Mouse (Mus musculus): ENCODE results near the gene Flnb.

Flnb gene

DNA sequence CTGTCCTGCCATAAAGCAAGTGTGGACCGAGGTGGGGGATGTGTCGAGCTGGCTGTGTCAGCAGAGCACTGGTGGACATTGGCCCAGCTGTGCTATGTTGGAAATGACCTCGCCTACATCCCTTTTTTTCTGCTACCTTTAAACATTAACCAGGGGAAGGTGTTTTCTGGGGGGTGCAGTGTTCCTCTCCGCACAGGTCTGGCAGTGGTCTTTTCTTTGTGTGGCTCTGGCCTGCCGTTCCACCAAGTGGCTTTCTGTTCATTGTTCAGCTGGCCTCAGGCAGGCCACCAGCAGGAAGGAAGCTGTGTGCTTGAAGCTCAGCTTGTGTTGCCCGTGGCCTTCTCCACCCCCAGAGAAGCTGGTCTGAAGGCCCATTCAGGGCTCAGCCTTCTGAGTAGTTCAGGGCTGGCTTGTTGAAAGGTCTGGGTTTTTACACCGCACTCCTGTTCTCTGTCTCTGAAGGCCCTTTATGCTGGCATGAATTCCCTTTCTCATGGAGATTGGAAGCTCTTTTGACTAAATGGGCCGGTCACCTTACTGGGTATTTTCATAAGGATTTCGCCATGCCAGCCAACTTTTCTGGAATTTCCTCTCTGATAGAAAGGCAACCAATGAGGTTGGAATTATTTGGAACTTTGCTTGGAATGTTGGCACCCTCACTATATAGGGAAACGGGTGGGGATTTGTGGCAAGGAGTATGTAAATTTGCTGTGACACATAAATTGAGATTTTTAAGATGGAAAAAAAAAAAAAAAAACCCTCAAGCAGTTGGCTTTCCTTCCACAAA, 8.6 kb downstream of the Flnb start:
- no peak for DNase-seq (ENCODE audit: low spot score)

DNA sequence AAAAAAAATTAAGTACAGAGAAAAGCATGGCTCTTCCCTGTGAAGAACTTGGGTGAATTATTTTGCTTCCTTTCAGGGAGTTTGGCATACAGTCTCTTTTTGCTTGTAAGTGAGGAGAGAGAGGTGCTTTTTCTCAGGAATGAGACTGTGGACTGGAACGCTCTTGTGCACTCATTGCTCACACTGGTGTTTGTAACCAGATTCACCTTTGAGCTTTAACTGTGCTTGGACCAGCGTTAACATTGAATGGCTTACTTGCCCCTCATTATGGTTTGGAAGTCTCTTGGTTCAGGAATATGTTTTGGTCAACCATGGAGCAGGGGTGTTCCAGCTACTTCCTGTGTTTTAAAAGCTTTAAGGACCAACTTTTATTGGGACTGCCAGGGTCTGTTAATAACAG, 11.4 kb downstream of the Flnb start:
- no peak for DNase-seq (ENCODE audit: low spot score)

DNA sequence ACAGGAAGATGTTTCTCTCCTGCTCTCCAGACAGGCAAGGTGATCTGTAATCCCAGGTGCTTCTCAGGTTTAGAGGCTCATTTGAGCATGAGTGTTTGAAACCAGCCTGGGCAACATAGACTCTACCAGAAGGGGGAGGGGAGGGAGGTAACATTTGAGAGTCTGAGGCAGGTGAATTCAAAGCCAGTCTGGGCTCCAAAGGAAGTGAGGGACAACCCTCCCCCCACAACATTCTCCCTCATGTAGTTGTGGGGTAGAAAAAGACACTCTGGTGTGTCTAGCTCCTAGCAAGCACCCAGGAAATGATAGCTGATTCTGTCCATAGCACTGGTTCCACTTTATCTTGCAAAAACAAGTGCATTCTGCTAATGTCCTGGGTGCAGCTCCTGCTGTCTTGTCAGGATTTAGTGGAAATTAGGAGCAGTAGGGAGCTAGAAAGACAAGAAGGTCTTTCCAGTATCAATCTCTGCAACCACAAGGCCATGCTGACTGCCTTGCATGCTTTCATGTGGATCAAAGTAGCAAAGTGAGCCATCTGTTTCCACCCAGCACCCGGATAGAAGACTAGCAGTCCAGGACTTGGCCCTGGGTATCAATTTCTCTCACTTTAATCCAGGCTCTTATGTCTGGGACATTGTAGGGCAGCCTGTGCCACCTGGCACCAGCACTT, 14.1 kb downstream of the Flnb start:
- DNase-seq (ENCODE audit: low spot score) = no peak

DNA sequence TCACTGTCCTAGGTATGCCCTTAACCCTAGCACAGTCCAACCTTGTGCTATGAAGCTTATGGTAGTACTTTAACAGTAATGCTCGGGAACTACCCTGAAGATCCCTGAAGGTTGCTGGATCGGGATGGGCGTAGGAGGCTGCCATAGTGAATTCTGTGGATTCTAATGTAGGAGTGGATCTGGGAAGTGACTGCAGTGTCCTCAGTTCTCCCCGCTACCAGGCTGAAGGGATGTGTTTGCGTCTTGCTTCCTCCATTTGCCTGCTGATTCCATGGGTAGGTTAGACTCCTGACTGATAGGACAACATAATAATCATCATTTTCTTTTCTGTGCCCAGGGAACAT, 14.7 kb downstream of the Flnb start:
- DNase-seq (ENCODE audit: low spot score) = no peak

DNA sequence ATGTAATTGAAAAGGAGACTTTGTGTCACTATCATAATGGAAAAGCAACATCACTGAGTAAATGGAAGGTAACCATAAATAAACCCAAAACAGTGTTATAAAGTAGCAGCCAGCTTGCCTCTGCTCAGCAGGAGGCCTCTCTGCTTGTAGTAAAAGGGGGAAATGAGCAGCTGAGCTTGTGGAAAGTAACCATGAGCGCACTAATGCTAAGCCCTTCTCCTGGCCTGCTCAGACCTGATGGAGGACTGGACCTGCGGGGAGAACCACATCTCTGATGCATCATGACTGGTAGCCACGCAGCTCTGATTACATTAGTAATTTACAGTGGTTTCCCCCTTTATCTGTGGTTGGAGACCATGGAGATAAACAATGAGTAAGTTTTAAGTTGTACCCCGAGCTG, 15.7 kb downstream of the Flnb start:
- no peak for DNase-seq (ENCODE audit: low spot score)

DNA sequence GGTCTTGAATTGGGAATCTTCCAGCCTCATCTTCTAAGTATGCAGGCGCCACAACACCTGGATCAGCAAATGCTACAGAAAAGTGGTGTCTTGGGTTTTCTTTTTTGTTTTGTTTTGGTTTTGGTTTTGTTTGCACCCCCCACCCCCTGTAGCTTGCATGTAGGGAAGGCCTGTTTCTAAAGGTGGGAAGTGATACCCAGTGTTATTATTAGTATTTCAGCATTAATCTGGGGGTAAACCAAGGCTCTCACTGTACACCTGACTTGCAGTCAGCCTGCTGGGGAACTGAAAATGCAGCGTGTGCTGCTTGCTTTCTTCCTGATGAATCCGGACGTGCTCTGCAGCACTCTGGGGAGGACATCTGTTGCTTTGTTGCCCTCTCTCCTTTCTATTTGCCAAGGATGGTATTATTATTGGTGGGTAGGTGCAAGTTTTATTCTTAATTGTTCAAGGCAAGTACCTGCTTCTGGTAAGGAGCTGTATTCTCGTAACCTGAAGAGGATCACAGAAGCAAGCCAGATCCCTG, 20.9 kb downstream of the Flnb start:
- no peak for DNase-seq (ENCODE audit: low spot score)

DNA sequence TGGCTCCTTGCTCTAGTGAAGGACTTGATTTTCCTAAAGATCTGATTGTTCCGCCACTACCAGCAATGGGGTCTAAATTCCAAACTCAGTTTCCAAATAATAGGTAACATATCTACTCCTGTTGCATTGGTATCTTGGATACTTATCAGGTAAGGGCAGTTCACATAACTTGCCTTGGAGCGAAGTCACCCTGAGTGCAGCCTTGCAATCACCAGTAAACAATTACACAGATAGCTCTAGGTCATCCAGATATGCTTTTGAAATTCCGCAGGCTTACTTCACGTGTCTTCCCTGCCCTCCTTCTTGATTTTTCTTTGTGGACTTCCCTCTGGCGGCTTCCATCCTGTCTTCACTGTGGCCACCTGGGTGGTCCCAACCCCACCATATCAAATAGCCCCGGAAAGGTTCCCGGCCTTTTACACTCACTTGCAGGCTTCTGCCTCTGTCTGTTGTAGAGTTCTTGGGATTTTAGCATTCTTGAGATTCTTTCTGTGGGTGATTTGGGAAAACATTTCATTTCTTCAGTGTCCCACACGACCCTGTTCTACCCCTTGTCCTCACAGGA, 22.3 kb downstream of the Flnb start:
- DNase-seq (ENCODE audit: low spot score) = no peak

DNA sequence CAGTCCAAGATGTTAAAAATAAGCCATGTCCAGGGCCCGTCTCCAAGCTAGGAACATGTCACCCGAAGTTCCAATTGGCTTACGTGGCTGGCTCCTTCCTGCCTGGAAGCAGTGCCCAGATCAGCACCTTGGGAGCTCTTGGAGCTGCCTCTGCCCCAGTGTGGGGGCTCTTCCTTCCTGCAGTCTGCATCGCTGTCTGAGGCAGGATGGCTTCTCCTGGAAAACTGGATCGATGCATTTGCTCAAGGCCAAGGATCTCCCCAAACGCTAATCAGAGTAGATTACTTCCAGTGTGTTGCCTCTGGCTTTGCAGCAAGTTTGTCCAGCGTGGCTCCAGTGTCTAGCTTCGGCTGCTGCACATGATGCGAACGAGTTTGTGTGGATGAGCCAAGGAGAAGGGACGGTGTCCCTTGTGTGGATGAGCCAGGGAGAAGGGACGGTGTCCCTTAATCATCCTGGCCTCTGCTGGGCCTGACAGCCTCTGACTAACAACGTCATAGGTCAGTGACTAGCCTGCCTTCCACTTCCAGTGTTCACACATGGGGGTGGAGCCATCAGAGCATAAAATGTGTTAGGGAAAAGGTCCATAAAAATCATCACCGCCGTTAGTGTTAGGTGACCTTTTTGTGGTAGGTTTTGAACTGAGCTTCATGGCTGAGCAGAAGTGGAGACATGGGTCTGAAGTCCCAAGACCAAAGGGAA, 25.0 kb downstream of the Flnb start:
- DNase-seq (ENCODE audit: low spot score) = no peak

DNA sequence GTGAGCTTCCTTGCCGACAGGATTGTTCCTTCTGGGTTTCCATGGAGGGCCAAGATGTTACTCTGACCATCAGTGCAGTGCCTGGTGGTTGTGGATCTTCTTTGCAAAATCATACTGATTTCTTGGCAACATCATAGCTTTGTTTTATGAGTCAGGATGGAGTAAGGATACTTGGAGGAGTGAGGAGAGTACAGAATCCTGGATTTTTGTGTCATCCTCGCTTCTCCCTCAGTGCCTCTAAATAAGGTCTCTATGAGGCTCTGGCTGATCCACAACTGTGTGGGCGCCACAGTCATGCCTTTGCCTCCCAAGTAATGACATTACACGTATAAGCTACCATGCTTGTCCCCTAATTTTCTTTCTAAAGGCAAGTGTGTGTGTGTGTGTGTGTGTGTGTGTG, 28.9 kb downstream of the Flnb start:
- DNase-seq (ENCODE audit: low spot score) = no peak

DNA sequence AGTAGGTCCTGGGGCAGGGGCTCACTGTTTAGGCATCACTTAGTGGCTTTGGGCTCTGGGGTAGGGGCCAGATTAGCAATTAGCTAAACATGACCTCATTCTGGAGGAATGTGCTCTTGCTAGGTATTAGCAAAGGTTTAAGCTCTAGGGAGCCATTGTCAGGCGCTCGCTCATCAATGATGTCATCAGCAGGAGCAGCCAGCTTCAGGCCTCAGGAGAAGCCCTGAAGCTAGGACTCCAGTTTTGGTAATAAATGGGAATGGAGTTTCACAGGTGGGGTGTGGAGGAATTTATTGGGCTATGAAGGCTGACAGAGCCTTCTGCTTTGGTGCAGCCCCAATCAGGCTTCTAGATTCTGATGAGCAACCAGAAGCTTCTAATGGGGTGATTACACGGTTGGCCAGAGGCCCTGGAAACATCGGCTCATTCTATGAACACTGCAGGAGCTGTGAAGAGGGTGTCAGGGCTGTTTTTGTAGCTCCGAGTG, 30.0 kb downstream of the Flnb start:
- no peak for DNase-seq (ENCODE audit: low spot score)

DNA sequence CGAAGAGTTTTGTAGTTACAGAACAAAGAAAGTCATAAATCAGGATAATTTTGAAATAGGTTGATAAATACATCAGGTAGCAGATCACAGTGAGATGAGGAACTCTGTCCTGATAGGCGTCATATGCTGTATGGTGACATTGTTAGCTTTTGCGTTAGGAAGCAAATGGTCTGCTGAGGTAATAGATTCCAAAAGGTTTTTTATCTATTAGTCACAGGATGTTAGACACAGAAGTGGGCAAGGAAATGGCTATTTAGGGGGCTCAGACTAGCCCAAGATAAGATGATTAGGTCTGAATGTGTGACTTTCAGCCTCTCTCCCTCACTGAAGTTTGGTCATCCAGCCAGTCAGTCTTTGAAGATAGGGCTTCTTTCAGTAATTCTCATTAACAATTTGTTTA, 33.2 kb downstream of the Flnb start:
- no peak for DNase-seq (ENCODE audit: low spot score)

DNA sequence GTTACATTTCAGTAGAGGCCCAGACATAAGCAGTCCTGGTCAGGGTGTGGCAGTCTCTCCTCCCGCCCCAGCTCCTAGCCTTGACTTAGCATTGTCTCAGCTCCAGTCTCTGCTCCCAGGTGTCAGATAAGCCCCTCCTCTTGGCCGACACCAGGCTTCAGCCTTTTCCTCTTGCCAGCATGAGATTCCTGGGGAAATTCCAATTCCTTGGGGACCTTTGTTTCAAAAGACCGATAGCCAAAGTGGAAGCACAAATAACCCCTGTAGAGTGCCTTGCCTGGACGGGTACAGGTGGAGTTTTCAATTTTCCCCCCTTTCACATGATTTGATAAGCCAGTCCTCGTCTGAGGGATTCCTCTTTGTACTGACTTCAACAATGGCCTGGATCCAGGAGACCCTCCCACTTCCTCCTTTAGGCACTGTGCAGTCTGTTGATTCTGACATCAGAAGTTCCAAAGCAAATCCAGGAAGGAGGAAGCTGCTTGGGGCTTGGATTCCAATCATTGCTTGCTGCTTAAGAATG, 33.8 kb downstream of the Flnb start:
- peak; percentile 43 for DNase-seq (ENCODE audit: low spot score)

DNA sequence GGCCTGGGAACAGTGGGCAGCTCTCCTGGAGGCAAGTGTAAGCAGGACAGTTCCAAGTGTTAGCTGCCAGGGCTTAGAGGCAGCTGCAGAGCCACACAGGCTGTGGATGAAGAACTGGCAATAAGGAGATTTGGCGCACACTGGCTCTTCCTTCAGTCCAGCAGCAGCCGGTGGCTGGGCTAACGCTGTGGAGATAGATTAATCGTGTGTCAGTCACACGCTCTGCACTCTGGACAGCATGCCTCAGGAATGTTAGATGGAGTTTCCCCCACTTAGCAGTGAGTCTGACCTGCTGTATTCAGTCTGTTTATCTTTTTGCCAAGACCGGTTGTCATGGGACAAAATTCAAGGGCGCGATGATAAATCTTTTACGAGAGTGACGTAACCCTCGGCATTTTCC, 35.9 kb downstream of the Flnb start:
- no peak for DNase-seq (ENCODE audit: low spot score)

DNA sequence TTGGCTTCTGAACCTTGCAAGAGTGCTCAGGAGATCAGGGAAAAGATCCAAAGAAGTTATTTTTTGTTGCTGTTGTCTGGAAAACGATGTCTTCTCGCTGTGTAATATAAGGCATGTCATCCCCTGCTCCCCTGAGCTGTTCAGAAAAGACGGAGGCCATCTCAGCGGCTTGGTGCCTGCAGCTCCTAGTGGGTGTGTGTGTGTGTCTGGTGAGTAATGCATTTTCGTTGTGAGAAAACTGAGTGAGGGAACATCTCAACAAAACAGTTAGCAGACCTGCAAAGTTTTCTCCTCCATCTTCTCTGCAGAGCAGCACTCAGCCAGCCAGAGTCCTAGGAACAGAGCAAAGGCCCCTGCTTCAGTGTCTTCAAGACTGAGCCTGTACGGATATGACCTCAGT, 36.6 kb downstream of the Flnb start:
- no peak for DNase-seq (ENCODE audit: low spot score)

DNA sequence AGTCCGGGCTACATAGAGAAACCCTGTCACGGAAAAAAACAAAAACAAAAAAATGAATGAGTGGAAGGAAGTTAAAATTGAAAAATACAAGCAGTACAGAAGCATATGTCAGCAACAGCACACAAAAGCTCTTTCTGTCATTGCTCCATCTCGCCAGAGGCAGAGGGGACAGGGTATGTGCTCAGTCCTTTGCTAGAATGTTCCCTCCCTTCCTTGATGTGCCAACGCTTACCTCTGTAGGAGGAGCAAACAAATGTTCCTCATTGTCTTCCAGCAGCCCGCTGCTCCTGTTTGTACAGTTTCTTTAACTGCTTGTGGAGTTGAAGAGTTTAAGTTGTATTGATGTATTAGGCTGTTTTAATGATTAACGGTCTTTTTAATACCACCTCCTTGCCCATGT, 37.3 kb downstream of the Flnb start:
- DNase-seq (ENCODE audit: low spot score) = no peak

DNA sequence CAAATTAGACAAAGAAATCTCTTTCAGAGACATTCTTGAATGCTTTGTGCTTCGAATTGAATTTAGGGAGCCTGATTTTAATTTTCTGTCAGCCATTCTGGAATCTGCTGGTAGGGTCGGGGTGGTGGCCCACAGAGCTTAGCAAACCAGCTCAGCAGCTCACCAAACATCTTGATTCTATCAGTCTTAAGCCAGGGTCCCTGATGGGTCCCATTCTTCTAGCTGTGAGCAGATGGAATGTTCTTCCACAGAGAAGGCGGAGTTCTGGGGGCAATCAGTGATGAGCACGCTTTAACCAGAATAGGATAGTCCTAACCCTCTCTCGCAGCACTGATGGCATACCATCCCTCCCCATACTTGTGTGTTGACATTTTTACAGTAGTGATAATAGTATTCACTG, 37.7 kb downstream of the Flnb start:
- no peak for DNase-seq (ENCODE audit: low spot score)

DNA sequence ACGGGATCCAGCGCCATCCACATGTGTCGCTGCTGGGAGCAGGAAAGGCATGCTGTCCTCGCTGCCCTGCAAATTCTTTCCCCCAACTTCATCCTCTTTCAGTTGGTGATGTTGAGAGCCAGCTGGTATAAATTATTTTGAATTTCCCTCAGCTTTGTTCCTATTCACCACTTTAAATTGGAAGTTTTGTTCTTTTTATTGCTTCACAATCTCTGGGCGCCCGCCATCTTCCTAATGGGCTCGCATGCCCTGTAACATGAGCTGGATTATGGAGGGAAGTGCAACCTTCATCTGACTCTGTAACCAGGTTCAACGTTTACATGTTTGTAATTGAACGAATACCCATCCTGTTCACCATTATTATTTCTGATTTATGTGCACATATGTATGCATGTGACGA, 38.6 kb downstream of the Flnb start:
- no peak for DNase-seq (ENCODE audit: low spot score)

DNA sequence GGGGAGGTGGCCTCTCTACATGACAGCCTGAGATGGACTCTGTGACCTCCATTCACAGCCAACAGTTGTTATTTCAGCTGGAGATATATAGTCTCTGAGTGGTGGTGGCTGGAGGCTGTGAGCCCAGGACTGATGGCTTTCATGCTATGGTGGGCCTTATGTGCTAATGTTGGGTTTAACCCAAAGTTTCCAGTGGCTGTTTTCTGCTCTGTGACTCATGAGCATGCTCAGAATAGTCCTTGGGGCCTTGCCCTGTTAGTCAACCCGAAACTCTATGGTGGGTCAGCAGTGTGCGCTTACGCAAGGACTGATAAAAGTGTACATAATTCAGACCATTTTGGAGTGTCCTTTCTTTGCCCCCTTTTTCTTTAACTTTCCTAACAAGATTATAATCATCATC, 40.1 kb downstream of the Flnb start:
- DNase-seq (ENCODE audit: low spot score) = no peak

DNA sequence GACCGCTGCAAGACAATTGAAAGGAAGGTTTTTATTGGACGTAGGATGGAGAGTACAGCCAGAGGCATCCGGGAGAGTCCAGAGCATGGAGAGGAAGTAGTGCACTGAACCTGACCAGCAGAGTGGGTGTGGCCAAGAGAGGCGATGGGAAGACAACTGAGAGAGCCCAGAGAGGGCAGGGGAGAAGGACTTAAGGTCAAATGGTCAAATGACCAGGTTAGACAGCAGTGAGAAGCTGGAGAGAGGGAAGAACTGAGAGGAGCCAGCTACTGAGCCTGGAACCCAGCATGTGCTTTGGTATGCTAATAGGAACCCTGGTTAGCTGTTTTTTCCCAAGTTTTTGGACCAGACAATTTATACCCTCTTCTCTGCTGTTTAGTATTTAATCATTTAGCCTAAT, 40.7 kb downstream of the Flnb start:
- no peak for DNase-seq (ENCODE audit: low spot score)

DNA sequence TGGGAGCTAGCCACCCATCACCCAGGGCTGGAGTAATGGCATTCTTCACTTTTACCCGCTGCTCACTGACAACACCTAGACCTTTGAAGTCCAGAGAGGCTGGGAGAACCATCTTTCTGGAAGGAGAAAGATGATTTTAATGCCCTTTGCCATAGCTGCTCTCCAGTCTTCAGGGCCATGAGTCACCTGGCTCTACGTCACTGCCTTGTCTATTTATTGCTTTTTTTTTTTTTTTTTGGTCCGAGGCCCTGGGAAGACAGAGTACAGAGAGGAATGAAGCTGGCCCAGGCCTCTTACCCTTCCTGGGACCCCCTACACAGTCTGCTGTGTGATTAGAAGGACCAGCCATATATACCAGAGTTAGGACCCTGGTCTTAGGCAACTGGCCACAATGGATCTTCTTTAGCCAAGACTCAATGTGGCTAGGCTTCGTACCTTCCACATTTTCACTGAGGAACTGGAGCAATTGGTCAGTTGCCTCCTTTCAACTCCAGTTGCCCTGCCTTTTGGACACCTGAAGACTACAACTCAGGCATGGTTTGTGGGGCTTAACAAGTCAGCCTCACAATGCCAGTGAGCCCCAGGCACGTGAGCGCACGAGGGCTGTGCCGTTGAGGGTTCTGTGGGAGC, 42.9 kb downstream of the Flnb start:
- no peak for DNase-seq (ENCODE audit: low spot score)

DNA sequence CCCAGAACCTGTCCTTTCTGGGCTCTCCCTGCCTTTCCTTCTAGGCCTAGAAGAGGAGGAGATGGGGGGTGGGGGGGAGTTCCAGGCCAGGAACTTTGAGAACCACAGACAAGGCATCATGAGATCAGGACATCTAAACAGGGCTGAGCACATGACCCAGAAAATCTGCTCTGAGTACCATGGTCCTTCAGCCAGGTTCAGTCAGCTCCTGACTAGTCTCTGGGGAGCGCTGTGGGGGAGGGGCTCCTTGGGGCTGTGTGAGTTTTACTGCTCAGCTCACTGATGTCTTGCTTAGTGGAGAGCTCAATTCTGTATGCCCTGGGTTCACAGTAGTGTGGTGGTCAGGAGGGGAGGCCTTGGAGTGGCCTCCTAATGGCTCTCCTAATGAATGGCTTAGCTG, 43.5 kb downstream of the Flnb start:
- no peak for DNase-seq (ENCODE audit: low spot score)

DNA sequence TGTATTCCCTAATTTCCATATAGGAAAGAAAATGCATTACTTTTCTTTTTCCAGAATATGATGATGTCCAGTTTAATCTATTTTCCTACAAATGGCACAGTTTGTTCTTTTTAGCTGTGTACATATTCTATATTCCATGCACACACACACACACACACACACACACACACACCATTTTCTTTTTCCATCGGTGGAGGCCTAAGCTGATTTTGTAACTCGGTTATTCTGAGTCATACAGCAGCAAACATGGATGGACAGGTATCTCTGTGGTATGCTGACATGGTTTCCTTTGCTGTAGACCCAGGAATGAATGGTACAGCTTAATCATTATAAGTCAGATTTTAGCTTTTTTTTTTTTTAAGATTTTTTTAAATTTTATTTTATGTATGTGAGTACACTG, 44.5 kb downstream of the Flnb start:
- DNase-seq (ENCODE audit: low spot score) = no peak
